ENCODE assay signal across 9 mouse cellular contexts in genomic region chr15:83166642-83167041, GRCm38 (mm10). TPM values are rescaled to one million over a fixed set of nuclear protein-coding genes. Genes with fewer than 3 reads are reported as not detected.
DNase-seq lines count a peak whose midpoint lies in the region; ATAC-seq and TF ChIP-seq lines count a peak whose summit lies in the region.
"Had no signal": no experiment of that assay in that cellular context is flagged by ENCODE, and none has a peak within 500 bp of the region (broad histone marks: within the 10 kb centered on the region; RNA-seq: fewer than 3 reads in every experiment).

No protein-coding gene starts in this region.

- no peak overlapping the region for H3ac ChIP-seq in C2C12 (ENCODE audit: control insufficient read depth, insufficient read length, low read depth)

- H3K27me3 ChIP-seq in heart, embryonic 11.5 days (ENCODE audit: control insufficient read depth, insufficient read depth, low read length) = no peaks in the 10 kb centered on the region
- no peaks in the 10 kb centered on the region for H3K27me3 ChIP-seq in C2C12 (ENCODE audit: control insufficient read depth, insufficient read depth, insufficient read length)
- no peaks in the 10 kb centered on the region for H3K27me3 ChIP-seq in embryonic facial prominence, embryonic 10.5 days (replicated peaks; ENCODE audit: low read depth, poor library complexity, severe bottlenecking)
- H3K27me3 ChIP-seq in kidney, postnatal 0 days (ENCODE audit: insufficient read depth, low read length) = no peaks in the 10 kb centered on the region
- H3K27me3 ChIP-seq in small intestine, adult 2 months (ENCODE audit: control insufficient read depth, insufficient read depth, low read length) = no peaks in the 10 kb centered on the region

- H3K4me2 ChIP-seq in heart, embryonic 11.5 days = no peak overlapping the region
- H3K4me2 ChIP-seq in kidney, postnatal 0 days (ENCODE audit: low read length) = peak overlapping the region; percentile 10; the same call in 1 of the 2 replicates

- peaks cover 73% of the 10 kb centered on the region for H3K79me2 ChIP-seq in C2C12 (ENCODE audit: control insufficient read depth, insufficient read depth)

- H3K4me3 ChIP-seq in heart, embryonic 11.5 days (ENCODE audit: low read depth, low read length) = no peak overlapping the region
- H3K4me3 ChIP-seq in C2C12 (ENCODE audit: insufficient read depth, poor library complexity, severe bottlenecking) = no peak overlapping the region
- H3K4me3 ChIP-seq in embryonic facial prominence, embryonic 10.5 days = no peak overlapping the region
- no peak overlapping the region for H3K4me3 ChIP-seq in kidney, postnatal 0 days (replicated peaks; ENCODE audit: low read depth, low read length)
- no peak overlapping the region for H3K4me3 ChIP-seq in small intestine, adult 2 months (ENCODE audit: low read depth, low read length)

- no peak for TF ChIP-seq POLR2A in small intestine, adult 2 months (IDR thresholded peaks at IDR 0.05; ENCODE audit: low read depth, low read length)

- peaks cover 33% of the 10 kb centered on the region for H3K4me1 ChIP-seq in heart, embryonic 11.5 days (ENCODE audit: control insufficient read depth, insufficient read depth, low read length)
- H3K4me1 ChIP-seq in embryonic facial prominence, embryonic 10.5 days = peaks cover 61% of the 10 kb centered on the region
- H3K4me1 ChIP-seq in kidney, postnatal 0 days (replicated peaks; ENCODE audit: insufficient read depth, low read length) = peaks cover 41% of the 10 kb centered on the region
- peaks cover 67% of the 10 kb centered on the region for H3K4me1 ChIP-seq in small intestine, adult 2 months (ENCODE audit: control insufficient read depth, insufficient read depth, insufficient read length, low read length)

- H3K9me3 ChIP-seq in heart, embryonic 11.5 days (replicated peaks; ENCODE audit: control insufficient read depth, low read length) = no peaks in the 10 kb centered on the region
- H3K9me3 ChIP-seq in embryonic facial prominence, embryonic 10.5 days = no peaks in the 10 kb centered on the region
- no peaks in the 10 kb centered on the region for H3K9me3 ChIP-seq in kidney, postnatal 0 days (replicated peaks; ENCODE audit: low read length)
- H3K9me3 ChIP-seq: G1E had no signal

- H3K79me3 ChIP-seq in C2C12 (ENCODE audit: low read depth) = peaks cover 52% of the 10 kb centered on the region

- ATAC-seq in heart, embryonic 11.5 days (replicated peaks; ENCODE audit: insufficient number of reproducible peaks, low FRiP score, low TSS enrichment) = no peak
- ATAC-seq in kidney, postnatal 0 days (replicated peaks; ENCODE audit: low FRiP score, low read depth) = peak; percentile 6; the same call in 1 of the 2 replicates

- intact Hi-C loops in left cerebral cortex, postnatal 4 days (cut with DNase I) = no loop called here

- 83% methylated on average over 3 of the region's 3 CpGs for WGBS in heart, embryonic 11.5 days (ENCODE audit: insufficient replicate concordance)
- 90% methylated on average over 3 of the region's 3 CpGs for WGBS in embryonic facial prominence, embryonic 10.5 days
- 71% methylated on average over 3 of the region's 3 CpGs for WGBS in kidney, postnatal 0 days
- 57% methylated on average over 3 of the region's 3 CpGs for WGBS in small intestine, adult 2 months

- TF ChIP-seq CTCF in C2C12 (IDR thresholded peaks at IDR 0.05; ENCODE audit: control insufficient read depth, insufficient read depth, insufficient read length) = no peak
- TF ChIP-seq CTCF in kidney, postnatal 0 days (IDR thresholded peaks at IDR 0.05; ENCODE audit: low read depth) = no peak
- TF ChIP-seq CTCF in small intestine, adult 2 months (IDR thresholded peaks at IDR 0.05; ENCODE audit: extremely low read depth, insufficient read length, insufficient replicate concordance, low read depth, low read length) = no peak

- no peak overlapping the region for H3K27ac ChIP-seq in heart, embryonic 11.5 days (ENCODE audit: low read depth, low read length)
- peak overlapping the region; percentile 31; the same call in 1 of the 2 replicates for H3K27ac ChIP-seq in embryonic facial prominence, embryonic 10.5 days (replicated peaks)
- peak overlapping the region; percentile 47 for H3K27ac ChIP-seq in kidney, postnatal 0 days
- peak overlapping the region; percentile 76 for H3K27ac ChIP-seq in small intestine, adult 2 months (ENCODE audit: insufficient read depth, low read depth, low read length)

- H3K36me3 ChIP-seq in heart, embryonic 11.5 days (ENCODE audit: control insufficient read depth, insufficient read depth, low read length) = no peaks in the 10 kb centered on the region
- H3K36me3 ChIP-seq in C2C12 (ENCODE audit: control insufficient read depth, insufficient read depth) = peaks cover 34% of the 10 kb centered on the region
- peaks cover 36% of the 10 kb centered on the region for H3K36me3 ChIP-seq in embryonic facial prominence, embryonic 10.5 days (replicated peaks)
- H3K36me3 ChIP-seq in kidney, postnatal 0 days (ENCODE audit: insufficient read depth, low read length) = peaks cover 10% of the 10 kb centered on the region; the same call in 1 of the 2 replicates
- peaks cover 27% of the 10 kb centered on the region for H3K36me3 ChIP-seq in small intestine, adult 2 months (ENCODE audit: control insufficient read depth, insufficient read depth, low read length)

- no peak overlapping the region for H3K9ac ChIP-seq in heart, embryonic 11.5 days (ENCODE audit: low read depth, low read length)
- no peak overlapping the region for H3K9ac ChIP-seq in kidney, postnatal 0 days (ENCODE audit: low read depth, low read length)

- DNase-seq in heart, adult 18-20 months = peak; percentile 58 to 68
- DNase-seq in embryonic facial prominence, embryonic 10.5 days (ENCODE audit: low spot score) = no peak
- DNase-seq in kidney, postnatal 0 days (ENCODE audit: low spot score) = peak; percentile 15
- DNase-seq in frontal cortex, adult 2 months (ENCODE audit: extremely low spot score in 1 of 2, low spot score in 1 of 2) = no peak
- no peak for DNase-seq in left cerebral cortex, postnatal 4 days

TF ChIP-seq in C2C12, 6 proteins besides CTCF, POLR2A, EP300 and RAD21:
- TF ChIP-seq USF1 (IDR thresholded peaks at IDR 0.05; ENCODE audit: low read depth) (no peak), MYOG (IDR thresholded peaks at IDR 0.05; ENCODE audit: control insufficient read depth, extremely low read depth, insufficient read length) (no peak), MAX (IDR thresholded peaks at IDR 0.05) (peak; percentile 67), MYOD1 (IDR thresholded peaks at IDR 0.05; ENCODE audit: control insufficient read depth, insufficient read length, low read depth) (no peak), CEBPB (IDR thresholded peaks at IDR 0.05; ENCODE audit: low read depth) (no peak), FOSL1 (IDR thresholded peaks at IDR 0.05; ENCODE audit: insufficient read depth, low read length, poor library complexity, severe bottlenecking) (peak; percentile 75)

RNA-seq across cellular contexts. Expression of gene Cyb5r3, which starts 5.8 kb away (rescaled TPM):
- total RNA-seq in heart, adult 18-20 months (2021) = 10 to 100 TPM; 83.9 to 93.0 TPM
- 154 and 162 TPM in 2 replicates for polyA plus RNA-seq in heart, embryonic 11.5 days (2014; fragmentation: Nextera tagmentation; extraction: Ambion mirVana)
- polyA plus RNA-seq in C2C12 (2012; fragmentation: generic; extraction: Trizol) = 402 TPM
- polyA plus RNA-seq in embryonic facial prominence, embryonic 10.5 days (2016; fragmentation: Nextera tagmentation; extraction: Ambion mirVana) = 194 and 204 TPM in 2 replicates
- 90.9 and 104 TPM in 2 replicates for polyA plus RNA-seq in kidney, postnatal 0 days (2015; fragmentation: Nextera tagmentation; extraction: Ambion mirVana)
- 426 and 624 TPM in 2 replicates for polyA plus RNA-seq in small intestine, adult 2 months (2012; rRNA removed)
- polyA plus RNA-seq in frontal cortex, adult 2 months (2012; rRNA removed) = 62.2 and 64.4 TPM in 2 replicates
- total RNA-seq in left cerebral cortex, postnatal 4 days (2021) = 100 to 1,000 TPM; 106 TPM

RNA-seq across cellular contexts. Expression of gene Poldip3, which starts 17.5 kb away (rescaled TPM):
- 10 to 100 TPM; 23.1 to 26.2 TPM for total RNA-seq in heart, adult 18-20 months (2021)
- 88.5 and 89.4 TPM in 2 replicates for polyA plus RNA-seq in heart, embryonic 11.5 days (2014; fragmentation: Nextera tagmentation; extraction: Ambion mirVana)
- polyA plus RNA-seq in C2C12 (2012; fragmentation: generic; extraction: Trizol) = 108 TPM
- polyA plus RNA-seq in embryonic facial prominence, embryonic 10.5 days (2016; fragmentation: Nextera tagmentation; extraction: Ambion mirVana) = 181 and 182 TPM in 2 replicates
- polyA plus RNA-seq in kidney, postnatal 0 days (2015; fragmentation: Nextera tagmentation; extraction: Ambion mirVana) = 88.6 and 101 TPM in 2 replicates
- polyA plus RNA-seq in small intestine, adult 2 months (2012; rRNA removed) = 24.5 and 46.7 TPM in 2 replicates
- 67.7 and 76.6 TPM in 2 replicates for polyA plus RNA-seq in frontal cortex, adult 2 months (2012; rRNA removed)
- 10 to 100 TPM; 92.9 to 94.2 TPM for total RNA-seq in left cerebral cortex, postnatal 4 days (2021)

RNA-seq across cellular contexts. Expression of gene Rrp7a, which starts 44.0 kb away (rescaled TPM):
- total RNA-seq in heart, adult 18-20 months (2021) = 10 to 100 TPM; 28.6 to 37.9 TPM
- 34.9 and 42.7 TPM in 2 replicates for polyA plus RNA-seq in heart, embryonic 11.5 days (2014; fragmentation: Nextera tagmentation; extraction: Ambion mirVana)
- polyA plus RNA-seq in C2C12 (2012; fragmentation: generic; extraction: Trizol) = 171 TPM
- 87.2 and 90.4 TPM in 2 replicates for polyA plus RNA-seq in embryonic facial prominence, embryonic 10.5 days (2016; fragmentation: Nextera tagmentation; extraction: Ambion mirVana)
- polyA plus RNA-seq in kidney, postnatal 0 days (2015; fragmentation: Nextera tagmentation; extraction: Ambion mirVana) = 52.9 and 56.2 TPM in 2 replicates
- polyA plus RNA-seq in small intestine, adult 2 months (2012; rRNA removed) = 33.1 and 72.4 TPM in 2 replicates
- polyA plus RNA-seq in frontal cortex, adult 2 months (2012; rRNA removed) = 109 and 111 TPM in 2 replicates
- 100 to 1,000 TPM; 125 to 127 TPM for total RNA-seq in left cerebral cortex, postnatal 4 days (2021)

Comparison
In these comparisons a context has a peak if more than half of its experiments do, and no peak if none do; other contexts are left out.
1. DNase-seq: peak in heart, adult 18-20 months (2 of 2) and kidney, postnatal 0 days (single experiment); none in embryonic facial prominence, embryonic 10.5 days (single experiment), frontal cortex, adult 2 months (0 of 2) and left cerebral cortex, postnatal 4 days (single experiment).